Mouse (Mus musculus) left cerebral cortex, postnatal 25 days (tissue): ENCODE data around the gene Gpr132. TPM values are rescaled to one million over a fixed set of nuclear protein-coding genes. Genes with fewer than 3 reads are reported as not detected.

Experiments
- DNase-seq, 2 experiments: peaks; one replicate each; pipeline ENCODE4 v3.0.0; 2022; ENCODE audit warnings: low spot score in 2 of 2, mixed read lengths in 1 of 2
- intact Hi-C: fragments of 180-260 bp; cut with DNase I; formaldehyde crosslinking; loops from one replicate; pipeline ENCODE4 v1.15.1; 2025
- total RNA-seq, 2 experiments: library from RNA; stranded (reverse); gene quantifications; 2 replicates each; pipeline ENCODE4 v1.2.3; 2021

Gpr132 gene
- total RNA-seq, 2 experiments from 2014 or later, result not detected

GRCm38 (mm10) chr12:112804046-112804445 lies 64.0 kb downstream of the Gpr132 start:
- intact Hi-C loops, result loop anchor here (5.0 kb wide), 1 partner anchor 38 kb away; no protein-coding TSS in a partner anchor
- DNase-seq, result no peak

DNA sequence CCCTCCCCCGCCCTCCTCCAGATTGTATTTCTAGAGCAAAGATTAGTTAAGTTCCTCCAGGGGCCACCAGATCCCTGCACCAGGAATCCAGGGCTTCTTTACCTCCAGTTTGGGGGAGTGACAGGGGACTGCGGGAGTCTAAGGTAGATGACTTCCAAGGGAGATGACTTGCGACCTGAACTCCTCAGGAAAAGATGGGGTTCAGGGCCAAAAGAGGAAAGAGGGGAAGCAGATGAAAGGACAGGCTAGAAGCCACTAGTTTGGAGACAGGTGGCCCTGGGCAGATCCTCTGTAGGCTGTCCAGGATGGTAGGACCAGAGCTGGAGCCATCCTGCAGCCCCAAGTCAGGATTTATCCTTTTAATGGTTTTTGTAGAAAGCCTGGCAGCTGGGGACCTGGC lies 65.1 kb downstream of the Gpr132 start:
- intact Hi-C loops, result loop anchor here (5.0 kb wide), 1 partner anchor 39 kb away; no protein-coding TSS in a partner anchor
- no peak for DNase-seq

GRCm38 (mm10) chr12:112801864-112802846 lies 65.9 kb downstream of the Gpr132 start, which contains the start of gene Ahnak2:
TSS of gene Ahnak2 (minus strand) at chr12:112802657.
- DNase-seq, result no peak
- intact Hi-C loops, result loop anchor here (5.0 kb wide), 1 partner anchor 40 kb away; no protein-coding TSS in a partner anchor

Other genes with a start within 250 kb of the Gpr132 start
- 10 to 100 TPM; 16.4 to 18.2 TPM for gene Adssl1, start 248.2 kb downstream of the Gpr132 start, total RNA-seq
- gene Siva1, start 223.5 kb downstream of the Gpr132 start, total RNA-seq, result 10 to 100 TPM; 17.4 to 18.8 TPM
- 100 to 1,000 TPM; 138 to 140 TPM for gene Akt1, start 193.3 kb downstream of the Gpr132 start, total RNA-seq
- gene Zbtb42, start 189.4 kb downstream of the Gpr132 start, total RNA-seq, result 1 to 10 TPM in 1 of 2 experiments, under 1 TPM in 1; 0.76 to 1.3 TPM
- gene Cep170b, start 147.8 kb downstream of the Gpr132 start, total RNA-seq, result 100 to 1,000 TPM; 246 TPM
- 10 to 100 TPM in 1 of 2 experiments, 1 to 10 TPM in 1; 9.3 to 10.7 TPM for gene Pld4, start 107.6 kb downstream of the Gpr132 start, total RNA-seq
- 1 to 10 TPM; 5.3 to 5.5 TPM for gene Ahnak2, start 65.6 kb downstream of the Gpr132 start, total RNA-seq
- 10 to 100 TPM; 17.1 to 17.7 TPM for gene Clba1, start 59.3 kb downstream of the Gpr132 start, total RNA-seq
- 10 to 100 TPM in 1 of 2 experiments, 1 to 10 TPM in 1; 9.5 to 10.6 TPM for gene Cdca4, start 38.8 kb downstream of the Gpr132 start, total RNA-seq
- gene Jag2, start 61.5 kb upstream of the Gpr132 start, total RNA-seq, result 10 to 100 TPM; 50.1 to 55.1 TPM
- gene Nudt14, start 73.9 kb upstream of the Gpr132 start, total RNA-seq, result 10 to 100 TPM; 10.8 to 11.5 TPM
- gene Btbd6, start 108.3 kb upstream of the Gpr132 start, total RNA-seq, result 10 to 100 TPM; 55.9 to 60.9 TPM
- 10 to 100 TPM; 45.0 to 50.4 TPM for gene Brf1, start 132.5 kb upstream of the Gpr132 start, total RNA-seq
- 10 to 100 TPM; 63.3 to 79.9 TPM for gene Pacs2, start 146.3 kb upstream of the Gpr132 start, total RNA-seq
- under 1 TPM in 1 of 2 experiments, not detected in 1; 0.44 TPM for gene Tex22, start 206.3 kb upstream of the Gpr132 start, total RNA-seq
- gene Mta1, start 230.1 kb upstream of the Gpr132 start, total RNA-seq, result 10 to 100 TPM; 76.7 to 82.7 TPM